Mouse (Mus musculus) B cell, adult (primary cell): ENCODE results near the gene Gne. TPM values are rescaled to one million over a fixed set of nuclear protein-coding genes. Genes with fewer than 3 reads are reported as not detected.

Experiments used
- total RNA-seq: library from RNA; stranded (reverse); gene quantifications from 4 replicates; pipeline ENCODE4 v1.2.4, GENCODE M21; 2023; ENCODE audit not compliant: inconsistent age

The Gne gene
- 45.2 to 61.7 TPM (median 54.2 TPM) in 4 replicates for total RNA-seq

GRCm38 (mm10) chr4:44083945-44084344 is at the start of gene Gne:
Gene Gne (minus strand): TSS chr4:44084177.

GRCm38 (mm10) chr4:44004126-44004525 is 79.9 kb downstream of the Gne start, which contains the start of gene Clta:
Gene Clta (plus strand): TSS chr4:44004452.

Other genes with a start within 250 kb of the Gne start
- gene Olfr157, start 244.0 kb downstream of the Gne start, total RNA-seq, result not detected in 4 replicates
- not detected in 4 replicates for gene Olfr155, start 232.6 kb downstream of the Gne start, total RNA-seq
- gene Reck, start 208.6 kb downstream of the Gne start, total RNA-seq, result 0.45 to 0.64 TPM (median 0.60 TPM) in 4 replicates
- gene Glipr2, start 126.8 kb downstream of the Gne start, total RNA-seq, result 9.5 to 12.4 TPM (median 10.6 TPM) in 4 replicates
- 0.51 to 0.69 TPM (median 0.51 TPM) in 3 of 4 replicates, not detected in the other for gene Ccin, start 100.7 kb downstream of the Gne start, total RNA-seq
- gene Clta, start 79.7 kb downstream of the Gne start, total RNA-seq, result 202 to 218 TPM (median 215 TPM) in 4 replicates
- 93.8 to 106 TPM (median 97.4 TPM) in 4 replicates for gene Rnf38, start 149.6 kb upstream of the Gne start, total RNA-seq
- 0.64 to 0.93 TPM (median 0.78 TPM) in 4 replicates for gene Melk, start 216.7 kb upstream of the Gne start, total RNA-seq